Mouse (Mus musculus): ENCODE measurements at regions not wholly inside any gene's neighbourhood (a gene's known extent, or its start where the extent isn't known, plus 50 kb on each side); places are given as distances from the start of the nearest gene placed in this dataset.
A peak's percentile ranks its signal among the peaks of the same experiment; 100 is the strongest.

GRCm38 (mm10) chr8:97052436-97052835 lies 1164.1 kb upstream of the Got2 start:
- no peak for DNase-seq (ENCODE audit: low spot score in 2 of 2)

- no peak for DNase-seq (ENCODE audit: low spot score in 2 of 2)
Measured at GRCm38 (mm10) chr8:97039778-97040177, 1151.4 kb upstream of the Got2 start.

GRCm38 (mm10) chr8:97038854-97039253 lies 1150.5 kb upstream of the Got2 start:
- no peak for DNase-seq (ENCODE audit: low spot score in 2 of 2)

- DNase-seq (ENCODE audit: low spot score in 2 of 2), result no peak
Measured at GRCm38 (mm10) chr8:97032188-97032587, 1143.8 kb upstream of the Got2 start.

DNA sequence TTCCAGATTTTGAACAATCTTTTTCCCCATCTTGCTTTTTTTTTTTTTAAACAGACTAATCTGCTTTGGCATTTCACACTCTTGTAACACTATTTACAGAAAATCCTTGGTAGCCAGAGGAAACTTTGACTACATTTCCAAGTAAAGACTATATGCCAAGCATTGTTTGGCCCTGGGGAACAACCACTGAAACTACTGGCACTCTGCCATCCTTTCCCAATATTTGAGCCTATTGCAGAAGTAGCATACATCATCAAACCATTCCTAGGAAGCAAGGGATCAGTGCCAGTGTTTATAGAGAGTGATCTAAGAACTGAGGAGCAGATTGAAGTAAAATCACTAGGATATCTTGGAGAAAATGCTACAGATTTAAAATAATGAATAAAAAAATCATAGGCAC lies 1127.2 kb upstream of the Got2 start:
- DNase-seq (ENCODE audit: low spot score in 2 of 2), result no peak

DNA sequence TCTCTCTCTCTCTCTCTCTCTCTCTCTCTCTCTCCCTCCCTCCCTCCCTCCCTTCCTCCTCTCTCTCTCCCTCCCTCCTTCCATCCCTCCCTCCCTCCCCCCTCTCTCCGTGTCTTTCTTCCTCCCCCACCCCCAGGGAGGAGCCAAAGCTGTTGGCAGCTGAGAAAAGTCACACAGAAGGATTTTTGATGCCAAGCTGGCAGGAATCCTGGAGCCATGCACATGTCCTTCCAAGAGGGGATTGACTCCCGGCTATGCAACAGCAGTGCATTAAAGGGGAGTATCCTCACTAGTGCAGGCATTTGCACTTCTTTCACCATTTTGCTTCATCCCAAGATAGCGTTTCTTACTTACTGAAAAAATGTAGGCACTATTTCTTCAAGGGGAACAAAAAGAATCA lies 1115.8 kb upstream of the Got2 start:
- peak; percentile 25 to 67 for DNase-seq (ENCODE audit: low spot score in 2 of 2)

GRCm38 (mm10) chr8:96983103-96983502 lies 1094.8 kb upstream of the Got2 start:
- DNase-seq (ENCODE audit: low spot score in 2 of 2), result no peak
